Mouse (Mus musculus) hindbrain, embryonic 11.5 days (tissue): ENCODE results near the gene Tmem268. TPM values are rescaled to one million over a fixed set of nuclear protein-coding genes. Genes with fewer than 3 reads are reported as not detected.

Experiments
- ATAC-seq: fragments of 200-750 bp; cut with Nextera tagmentation; 2 replicates; pipeline ENCODE4 v1.8.0; 2017; ENCODE audit warnings: mild to moderate bottlenecking, moderate TSS enrichment, moderate library complexity; ENCODE audit not compliant: low FRiP score
- DNase-seq: peaks from one replicate; pipeline ENCODE4 v3.0.0-alpha.2; 2015; ENCODE audit warnings: low spot score
- H3K27ac ChIP-seq: fragments of 300-500 bp; sonication (generic); 2 replicates; pipeline ENCODE4 v1.5.1; 2014; ENCODE audit warnings: mild to moderate bottlenecking, low read depth, low read length
- H3K27me3 ChIP-seq: fragments of 300-500 bp; sonication (generic); 2 replicates; pipeline ENCODE4 v1.6.1; 2014; ENCODE audit warnings: mild to moderate bottlenecking, low read length, moderate library complexity, mixed read lengths; ENCODE audit not compliant: control insufficient read depth, insufficient read depth
- H3K36me3 ChIP-seq: fragments of 300-500 bp; sonication (generic); 2 replicates; pipeline ENCODE4 v1.6.1; 2014; ENCODE audit warnings: mild to moderate bottlenecking, low read length, moderate library complexity, mixed read lengths; ENCODE audit not compliant: control insufficient read depth, insufficient read depth
- H3K4me1 ChIP-seq: fragments of 300-500 bp; sonication (generic); replicated peaks from 2 replicates; pipeline ENCODE4 v1.6.1; 2014; ENCODE audit warnings: low read length, mixed read lengths; ENCODE audit not compliant: control insufficient read depth, insufficient read depth
- H3K4me2 ChIP-seq: fragments of 300-500 bp; sonication (generic); replicated peaks from 2 replicates; pipeline ENCODE4 v1.6.1; 2014; ENCODE audit warnings: mild to moderate bottlenecking, low read depth, low read length
- H3K4me3 ChIP-seq: fragments of 300-500 bp; sonication (generic); 2 replicates; pipeline ENCODE4 v1.5.1; 2014; ENCODE audit warnings: low read depth, low read length
- H3K9ac ChIP-seq: fragments of 300-500 bp; sonication (generic); 2 replicates; pipeline ENCODE4 v1.6.1; 2014; ENCODE audit warnings: low read depth, low read length
- H3K9me3 ChIP-seq: fragments of 300-500 bp; sonication (generic); 2 replicates; pipeline ENCODE4 v1.6.1; 2016; ENCODE audit warnings: low read length; ENCODE audit not compliant: control insufficient read depth
- WGBS: fragments of 180-500 bp; shearing (Covaris S2); extraction: QIAGEN DNeasy Blood & Tissue Kit; methylation state at CpG from one replicate; pipeline ENCODE4 v1.1.7; 2014; 5-methylcytosine and 5-hydroxymethylcytosine counted together
- polyA plus RNA-seq: library from polyadenylated mRNA; unstranded; fragments of >200 nt; fragmentation: Nextera tagmentation; extraction: Ambion mirVana; gene quantifications from 2 replicates; pipeline ENCODE4 v1.2.1, GENCODE M21; 2014

Tmem268 gene
- polyA plus RNA-seq, 1 experiment from 2014 or later: 4.7 TPM

- ATAC-seq (no peak), DNase-seq (peak; percentile 28)
- Histone ChIP-seq H3K27me3 (no peaks in the 10 kb centered on the region), H3K36me3 (no peaks in the 10 kb centered on the region), H3K4me3 (no peak overlapping the region), H3K27ac (no peak overlapping the region), H3K4me2 (no peak overlapping the region), H3K9ac (no peak overlapping the region), H3K4me1 (0 out of 2 replicates have a peak, but pooled peaks cover 3% of the 10 kb centered on the region), H3K9me3 (no peaks in the 10 kb centered on the region)
- WGBS: 58% methylated on average over 5 of the region's 5 CpGs
Measured at GRCm38 (mm10) chr4:63582580-63582979, 24.0 kb downstream of the Tmem268 start.

- H3K27me3 ChIP-seq: no peaks in the 10 kb centered on the region
- H3K4me1 ChIP-seq: 0 out of 2 replicates have a peak, but pooled peaks cover 1% of the 10 kb centered on the region
- no peaks in the 10 kb centered on the region for H3K9me3 ChIP-seq
- H3K36me3 ChIP-seq: no peaks in the 10 kb centered on the region
- H3K4me2 ChIP-seq: no peak overlapping the region
- ATAC-seq (no peak), DNase-seq (no peak)
- no peak overlapping the region for H3K4me3 ChIP-seq
- H3K27ac ChIP-seq: no peak overlapping the region
- no peak overlapping the region for H3K9ac ChIP-seq
- 77% methylated on average over 10 of the region's 10 CpGs for WGBS
Measured at GRCm38 (mm10) chr4:63585216-63585615, 26.6 kb downstream of the Tmem268 start.

- H3K27me3 ChIP-seq: no peaks in the 10 kb centered on the region
- no peak for DNase-seq
- WGBS: 75% methylated on average over 2 of the region's 2 CpGs
- H3K4me3 ChIP-seq: no peak overlapping the region
- H3K27ac ChIP-seq: no peak overlapping the region
- H3K36me3 ChIP-seq: no peaks in the 10 kb centered on the region
- no peak overlapping the region for H3K4me2 ChIP-seq
- no peaks in the 10 kb centered on the region for H3K4me1 ChIP-seq
- ATAC-seq: no peak
- H3K9me3 ChIP-seq: no peaks in the 10 kb centered on the region
- no peak overlapping the region for H3K9ac ChIP-seq
Measured at GRCm38 (mm10) chr4:63586240-63586639, 27.7 kb downstream of the Tmem268 start.

- no peaks in the 10 kb centered on the region for H3K9me3 ChIP-seq
- H3K4me2 ChIP-seq: no peak overlapping the region
- no peak overlapping the region for H3K4me3 ChIP-seq
- H3K27ac ChIP-seq: no peak overlapping the region
- 92% methylated on average over 7 of the region's 7 CpGs for WGBS
- no peaks in the 10 kb centered on the region for H3K27me3 ChIP-seq
- H3K4me1 ChIP-seq: no peaks in the 10 kb centered on the region
- DNase-seq (no peak), ATAC-seq (no peak)
- H3K36me3 ChIP-seq: no peaks in the 10 kb centered on the region
- no peak overlapping the region for H3K9ac ChIP-seq
Measured at GRCm38 (mm10) chr4:63589987-63590386, 31.4 kb downstream of the Tmem268 start.

- no peak overlapping the region for H3K27ac ChIP-seq
- ATAC-seq: no peak
- H3K36me3 ChIP-seq: no peaks in the 10 kb centered on the region
- DNase-seq: no peak
- no peak overlapping the region for H3K4me2 ChIP-seq
- no peak overlapping the region for H3K9ac ChIP-seq
- no peaks in the 10 kb centered on the region for H3K4me1 ChIP-seq
- no peaks in the 10 kb centered on the region for H3K27me3 ChIP-seq
- no peaks in the 10 kb centered on the region for H3K9me3 ChIP-seq
- no peak overlapping the region for H3K4me3 ChIP-seq
- 91% methylated on average over 4 of the region's 4 CpGs for WGBS
Measured at GRCm38 (mm10) chr4:63590538-63590937, 32.0 kb downstream of the Tmem268 start.

- Histone ChIP-seq H3K9me3 (no peaks in the 10 kb centered on the region), H3K36me3 (no peaks in the 10 kb centered on the region), H3K9ac (no peak overlapping the region), H3K4me2 (no peak overlapping the region), H3K27ac (no peak overlapping the region), H3K27me3 (no peaks in the 10 kb centered on the region), H3K4me1 (no peaks in the 10 kb centered on the region), H3K4me3 (no peak overlapping the region)
- 78% methylated on average over 5 of the region's 5 CpGs for WGBS
- ATAC-seq: no peak
- DNase-seq: no peak
Measured at GRCm38 (mm10) chr4:63594459-63595110, 36.0 kb downstream of the Tmem268 start.

GRCm38 (mm10) chr4:63595259-63595658, 36.7 kb downstream of the Tmem268 start:
- WGBS: 87% methylated on average over 10 of the region's 10 CpGs
- H3K27me3 ChIP-seq: no peaks in the 10 kb centered on the region
- no peak overlapping the region for H3K4me2 ChIP-seq
- ATAC-seq: no peak
- H3K4me1 ChIP-seq: no peaks in the 10 kb centered on the region
- no peak overlapping the region for H3K9ac ChIP-seq
- no peak overlapping the region for H3K4me3 ChIP-seq
- no peak overlapping the region for H3K27ac ChIP-seq
- no peaks in the 10 kb centered on the region for H3K36me3 ChIP-seq
- H3K9me3 ChIP-seq: no peaks in the 10 kb centered on the region
- DNase-seq: no peak

- H3K9ac ChIP-seq: no peak overlapping the region
- no peaks in the 10 kb centered on the region for H3K4me1 ChIP-seq
- H3K4me2 ChIP-seq: no peak overlapping the region
- ATAC-seq (no peak), DNase-seq (no peak)
- 94% methylated on average over 4 of the region's 4 CpGs for WGBS
- no peaks in the 10 kb centered on the region for H3K36me3 ChIP-seq
- no peaks in the 10 kb centered on the region for H3K9me3 ChIP-seq
- no peaks in the 10 kb centered on the region for H3K27me3 ChIP-seq
- H3K27ac ChIP-seq: no peak overlapping the region
- H3K4me3 ChIP-seq: no peak overlapping the region
Measured at GRCm38 (mm10) chr4:63596010-63596409, 37.4 kb downstream of the Tmem268 start.

GRCm38 (mm10) chr4:63600786-63601185, 42.2 kb downstream of the Tmem268 start:
- Histone ChIP-seq H3K4me3 (no peak overlapping the region), H3K4me1 (no peaks in the 10 kb centered on the region), H3K36me3 (no peaks in the 10 kb centered on the region), H3K9me3 (no peaks in the 10 kb centered on the region), H3K27me3 (no peaks in the 10 kb centered on the region), H3K27ac (no peak overlapping the region), H3K9ac (no peak overlapping the region), H3K4me2 (no peak overlapping the region)
- ATAC-seq (no peak), DNase-seq (no peak)
- 86% methylated on average over 6 of the region's 6 CpGs for WGBS
